Mouse (Mus musculus) inflammation-experienced regulatory T-cells, adult 6 months (primary cell): ENCODE measurements around the gene Hdac5. TPM values are rescaled to one million over a fixed set of nuclear protein-coding genes. Genes with fewer than 3 reads are reported as not detected.

Source experiments
- ATAC-seq: one replicate; pipeline ENCODE4 v1.8.0; 2017
- polyA plus RNA-seq, 3 experiments: library from polyadenylated mRNA; unstranded; fragments of 100-300 nt; shearing (Covaris generic); gene quantifications; one replicate each; pipeline ENCODE4 v1.2.1; 2017

Hdac5 gene
- 1 to 10 TPM; 6.8 to 8.2 (median 7.7) TPM for polyA plus RNA-seq

DNA sequence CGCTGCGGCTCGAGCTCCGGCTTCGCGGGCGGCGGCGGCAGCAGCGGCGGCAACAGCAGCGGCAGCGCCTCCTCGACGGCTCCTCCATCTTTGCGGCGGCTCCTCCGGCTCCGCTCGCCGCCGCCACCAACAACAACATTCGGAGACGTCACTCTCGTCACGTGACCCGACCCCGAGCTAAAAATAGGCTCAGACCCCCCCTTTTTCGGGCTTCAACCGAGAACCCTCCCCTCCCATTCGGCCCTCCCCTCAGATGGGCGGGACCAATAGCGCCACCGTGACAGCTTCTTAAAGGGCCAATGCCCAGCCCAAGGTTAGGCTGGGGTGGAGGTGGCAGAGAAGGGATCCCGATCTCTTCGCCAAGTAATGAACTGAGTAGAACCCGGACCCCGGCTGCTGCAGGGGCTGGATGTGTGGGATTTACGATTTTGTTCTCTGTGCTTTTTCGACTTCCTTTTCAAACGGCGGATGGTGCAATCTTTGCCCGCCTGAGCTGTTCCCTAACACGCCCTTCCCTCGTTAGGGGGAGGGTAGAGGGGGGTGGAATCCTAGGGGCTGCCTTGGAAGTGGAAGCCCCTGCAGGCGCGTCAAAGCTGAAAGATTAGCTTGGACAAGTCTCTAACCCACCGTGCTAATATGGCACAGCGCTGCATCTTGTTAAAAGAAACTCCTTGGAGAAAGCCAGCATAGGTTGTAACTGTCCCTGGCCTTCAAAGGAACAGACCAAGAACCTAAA, at the start of gene Hdac5:
Gene Hdac5 (minus strand): TSS at position 161 of the 736 bp plus-strand sequence.
- peak; percentile 94 for ATAC-seq

- ATAC-seq = no peak
Observed at GRCm38 (mm10) chr11:102279595-102279994, 49.6 kb upstream of the Hdac5 start.

DNA sequence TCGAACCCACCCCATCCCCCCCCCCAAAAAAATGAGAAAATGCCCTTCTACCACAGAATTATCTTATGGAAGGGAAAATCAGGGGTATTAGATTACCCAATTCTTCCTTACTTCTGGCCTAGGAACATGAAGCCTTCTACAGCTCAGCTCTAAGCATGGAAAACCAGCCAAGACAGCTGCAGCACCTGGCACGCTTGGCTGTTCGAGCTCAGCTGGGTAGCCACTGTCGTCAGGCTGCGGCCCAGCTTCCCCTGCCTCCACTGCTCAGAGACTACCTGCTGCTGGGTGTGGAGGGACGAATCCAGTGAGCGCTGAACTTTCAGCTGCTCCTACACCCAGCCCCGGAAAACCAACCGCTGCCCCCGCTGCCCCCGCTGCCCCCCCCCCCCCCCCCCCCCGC, 47.8 kb upstream of the Hdac5 start:
- no peak for ATAC-seq

DNA sequence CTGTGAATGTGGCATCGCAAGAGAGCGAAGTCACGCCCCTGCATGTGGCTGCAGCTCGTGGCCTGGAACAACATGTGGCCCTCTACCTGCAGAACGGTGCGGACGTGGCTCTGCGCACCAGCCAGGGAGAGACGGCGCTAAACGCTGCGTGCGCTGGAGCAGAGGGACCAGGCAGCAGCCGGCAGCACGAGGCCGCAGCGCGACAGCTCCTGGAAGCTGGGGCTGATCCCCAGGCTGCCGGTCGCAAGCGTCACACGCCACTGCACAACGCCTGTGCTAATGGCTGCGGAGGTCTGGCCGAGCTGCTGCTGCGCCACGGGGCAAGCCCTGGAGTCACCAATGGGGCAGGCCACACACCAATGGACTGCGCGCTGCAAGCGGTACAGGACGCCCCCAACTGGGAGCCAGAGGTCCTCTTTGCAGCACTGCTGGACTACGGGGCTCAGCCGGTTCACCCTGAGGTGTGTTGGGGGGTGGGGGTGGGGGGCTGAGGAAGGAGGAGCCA, 46.5 kb upstream of the Hdac5 start:
- ATAC-seq = no peak

GRCm38 (mm10) chr11:102268520-102269244, 38.7 kb upstream of the Hdac5 start, which contains the start of gene Asb16:
Gene Asb16, plus strand, starts transcription at chr11:102268743.
- ATAC-seq = no peak

DNA sequence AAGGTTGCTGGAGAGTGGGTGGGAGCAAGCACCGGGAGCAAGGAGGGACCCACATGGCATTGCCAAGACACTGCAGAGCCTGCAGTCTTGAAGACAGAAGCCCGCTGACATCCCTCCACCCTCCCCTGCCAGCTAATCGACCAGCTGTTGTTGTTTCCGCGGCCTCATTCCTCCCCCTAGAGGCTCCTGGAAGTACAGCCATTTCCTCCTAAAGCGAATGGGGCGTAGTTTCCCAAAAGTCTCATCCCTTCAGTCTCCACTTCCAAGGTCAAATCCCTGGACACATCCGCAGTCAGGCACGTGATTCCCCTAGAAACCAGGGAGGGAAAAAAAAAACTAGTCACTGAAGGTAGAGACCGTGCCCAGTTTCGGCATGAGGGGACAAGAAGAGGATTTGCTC, 37.5 kb upstream of the Hdac5 start:
- ATAC-seq = peak; percentile 52

DNA sequence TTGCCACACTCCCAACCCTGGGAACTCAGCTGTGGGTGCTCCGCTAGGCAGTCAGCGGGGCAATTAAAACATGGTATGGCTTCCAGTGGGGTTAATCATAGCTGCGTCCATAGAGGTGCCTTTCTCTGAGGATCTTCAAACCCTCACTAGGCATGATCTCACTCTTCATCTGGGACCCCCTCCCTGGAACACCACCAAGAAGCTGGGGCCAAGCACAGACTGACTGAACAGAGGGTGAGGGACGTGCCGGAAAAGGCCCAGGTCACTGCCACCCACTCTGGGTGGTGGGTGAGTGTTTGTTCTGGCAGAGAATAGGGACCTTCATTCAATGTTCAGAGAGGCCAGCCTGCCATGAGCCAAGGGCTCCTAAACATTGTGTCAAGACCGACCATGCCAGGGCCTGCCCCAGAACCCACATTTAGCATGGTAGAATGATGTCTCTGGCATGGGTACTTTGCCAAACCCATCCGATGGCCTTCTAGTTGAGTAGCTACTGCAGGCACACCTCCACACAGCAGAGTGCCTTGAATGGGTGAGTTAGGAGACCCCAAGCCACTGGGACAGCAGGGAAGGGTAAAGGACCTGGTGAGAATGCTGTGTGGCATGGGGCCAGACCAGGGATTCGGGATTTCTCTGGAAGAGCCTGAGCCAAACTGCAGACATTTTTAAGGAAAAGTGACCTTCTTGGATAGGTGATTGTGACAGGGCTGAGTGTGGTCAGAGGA, 36.8 kb upstream of the Hdac5 start:
- ATAC-seq = no peak

DNA sequence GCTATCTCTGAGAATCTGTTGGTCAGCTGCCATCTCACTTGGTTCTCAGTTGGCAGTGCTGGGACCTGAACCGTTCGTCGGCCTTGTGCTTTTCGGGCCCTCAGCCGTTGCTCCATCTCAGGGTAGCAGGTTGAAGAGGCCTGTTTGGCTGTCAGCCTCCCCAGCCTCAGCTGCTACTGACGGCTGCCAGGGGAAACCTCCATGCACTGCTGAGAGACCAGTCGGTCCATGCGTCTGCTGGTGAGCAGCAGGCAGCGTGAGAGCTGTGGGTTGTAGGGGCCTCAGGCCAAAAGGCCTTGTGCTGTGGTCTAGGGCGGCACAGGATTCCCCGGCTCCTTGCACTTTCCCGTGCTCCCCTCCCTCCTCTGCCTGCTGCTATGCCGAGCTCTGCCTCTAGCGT, 35.9 kb upstream of the Hdac5 start:
- ATAC-seq = no peak

DNA sequence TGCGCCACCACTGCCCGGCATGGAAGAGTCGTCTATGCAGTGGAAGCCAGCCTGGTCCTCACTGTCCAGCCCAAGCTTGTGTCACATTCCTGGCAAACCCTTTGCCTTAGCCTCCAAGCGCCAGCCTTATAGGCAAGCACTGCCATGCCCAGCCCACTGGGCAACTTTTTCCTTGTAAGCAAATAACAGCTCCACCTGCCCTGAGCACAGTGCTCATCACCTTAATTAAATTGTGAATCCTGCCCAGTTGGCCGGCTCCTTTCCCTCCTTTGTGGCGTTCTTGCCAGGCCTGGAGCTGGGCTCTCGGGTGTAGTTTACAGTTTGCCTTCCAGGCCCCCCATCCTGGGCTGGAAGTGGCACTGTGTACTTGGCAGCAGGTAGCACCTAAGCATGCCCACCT, 33.2 kb upstream of the Hdac5 start:
- no peak for ATAC-seq

- ATAC-seq = no peak
Observed at GRCm38 (mm10) chr11:102258521-102258920, 28.6 kb upstream of the Hdac5 start.

GRCm38 (mm10) chr11:102258095-102258494, 28.1 kb upstream of the Hdac5 start:
- no peak for ATAC-seq

GRCm38 (mm10) chr11:102257514-102257913, 27.5 kb upstream of the Hdac5 start:
- ATAC-seq = no peak

GRCm38 (mm10) chr11:102249351-102250090, 19.6 kb upstream of the Hdac5 start:
- ATAC-seq = no peak

- ATAC-seq = peak; percentile 93
Observed at GRCm38 (mm10) chr11:102248630-102249230, 18.8 kb upstream of the Hdac5 start, which contains the start of gene BC030867. Gene BC030867, plus strand, starts transcription at chr11:102248882.

DNA sequence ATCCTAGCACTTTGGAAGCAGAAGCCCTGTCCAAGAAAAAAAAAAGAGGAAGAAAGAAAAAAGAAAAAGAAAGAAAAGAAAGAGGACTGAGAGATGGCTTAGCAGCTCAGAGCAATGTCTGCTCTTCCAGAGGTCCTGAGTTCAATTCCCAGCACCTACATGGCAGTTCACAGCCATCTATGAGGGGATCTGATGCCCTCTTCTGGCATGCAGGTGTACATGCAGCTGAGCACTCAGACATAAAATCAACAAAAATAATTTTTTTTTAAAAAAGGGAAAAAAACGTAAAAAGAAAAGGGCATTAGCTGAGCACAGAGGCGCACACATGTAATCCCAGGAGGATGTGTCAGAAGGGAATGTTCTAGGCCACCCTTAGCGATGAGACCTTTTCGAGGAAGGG, 16.9 kb upstream of the Hdac5 start:
- ATAC-seq = no peak

DNA sequence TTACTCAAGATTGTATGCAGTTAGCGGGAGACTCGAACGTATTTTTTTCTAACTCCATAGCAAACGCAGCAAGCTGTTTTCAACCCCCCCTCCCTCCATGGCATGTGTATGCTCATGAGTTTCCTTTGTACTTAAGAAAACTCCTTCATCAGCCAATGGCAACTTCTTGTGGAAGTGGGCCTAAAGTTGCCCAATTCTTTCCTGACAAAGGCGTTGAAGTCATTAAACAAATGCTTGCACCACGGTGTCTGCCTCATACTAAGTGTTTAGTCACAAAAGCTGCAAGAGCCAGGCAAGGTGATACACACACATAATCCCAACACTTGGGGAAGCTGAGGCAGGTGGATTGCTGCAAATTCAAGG, 16.3 kb upstream of the Hdac5 start:
- no peak for ATAC-seq

DNA sequence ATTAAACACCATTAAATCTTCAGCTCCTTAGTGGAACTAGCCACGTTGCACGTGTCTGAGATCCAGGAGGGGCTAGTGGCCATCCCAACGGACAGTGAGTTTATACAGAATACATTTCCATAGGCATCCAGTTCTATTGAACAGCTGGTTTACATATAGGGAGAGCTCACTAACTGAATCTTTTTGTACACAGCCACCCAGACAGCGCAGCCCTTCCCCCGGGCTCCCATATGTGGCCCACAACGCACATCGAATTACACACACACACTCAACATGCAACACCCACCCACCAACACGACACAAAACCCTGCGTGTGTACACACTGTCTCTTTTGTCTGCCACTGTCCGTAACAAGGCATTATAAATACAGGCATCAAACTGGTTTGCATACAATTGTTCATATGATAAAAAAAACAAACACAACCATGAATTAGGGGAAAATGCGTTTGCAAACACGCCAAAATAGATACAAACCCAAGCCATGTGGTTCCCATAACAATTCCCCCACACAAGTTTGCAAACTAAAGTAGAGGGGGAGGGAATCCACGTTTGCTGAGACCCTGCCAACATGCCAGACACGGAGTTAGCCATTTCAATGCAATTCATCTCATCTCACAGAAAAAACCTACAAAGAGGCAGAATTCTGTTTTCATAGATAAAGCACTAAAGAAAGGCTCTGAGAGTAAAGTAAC, 15.8 kb upstream of the Hdac5 start:
- ATAC-seq = no peak

- ATAC-seq = peak; percentile 35
Observed at GRCm38 (mm10) chr11:102244926-102245449, 15.0 kb upstream of the Hdac5 start.

- ATAC-seq = no peak
Observed at GRCm38 (mm10) chr11:102241874-102242273, 11.9 kb upstream of the Hdac5 start.

- ATAC-seq = no peak
Observed at GRCm38 (mm10) chr11:102241246-102241645, 11.3 kb upstream of the Hdac5 start.

- no peak for ATAC-seq
Observed at GRCm38 (mm10) chr11:102240636-102241035, 10.7 kb upstream of the Hdac5 start.
